Mouse (Mus musculus) cerebellum, adult 11-12 months (tissue): ENCODE measurements around the gene Gm21627.
"Not testable (repeated sequence)": the region's sequence is repeated elsewhere in the genome, so short reads cannot be mapped to it uniquely, and the experiment has no call there.

Experiments
- DNase-seq: peaks from one replicate; pipeline ENCODE4 v3.0.0; 2022

The Gm21627 gene

GRCm38 (mm10) chrY:63228127-63228526 lies at the start of gene Gm21627:
TSS of gene Gm21627 (plus strand) at chrY:63228427.
- not testable (repeated sequence) for DNase-seq
